Mouse (Mus musculus) small intestine, adult 2 months (tissue): ENCODE measurements around the gene Prdm16. TPM values are rescaled to one million over a fixed set of nuclear protein-coding genes. Genes with fewer than 3 reads are reported as not detected.

Source experiments
- H3K27ac ChIP-seq: fragments of 200-500 bp; 2 replicates; pipeline ENCODE4 v1.5.1; 2012; ENCODE audit warnings: low read depth, low read length, control low read depth, inconsistent platforms; ENCODE audit not compliant: insufficient read depth
- H3K27me3 ChIP-seq: fragments of 200-500 bp; 2 replicates; pipeline ENCODE4 v1.6.1; 2012; ENCODE audit warnings: mild to moderate bottlenecking, moderate library complexity, low read length, inconsistent platforms; ENCODE audit not compliant: control insufficient read depth, insufficient read depth
- H3K36me3 ChIP-seq: fragments of 200-500 bp; 2 replicates; pipeline ENCODE4 v1.6.1; 2012; ENCODE audit warnings: mild to moderate bottlenecking, low read length, control low read depth, inconsistent platforms; ENCODE audit not compliant: control insufficient read depth, insufficient read depth
- H3K4me1 ChIP-seq: fragments of 200-500 bp; 2 replicates; pipeline ENCODE4 v1.6.1; 2012; ENCODE audit warnings: low read length, inconsistent platforms, mixed read lengths; ENCODE audit not compliant: control insufficient read depth, insufficient read depth, insufficient read length
- H3K4me3 ChIP-seq: fragments of 200-500 bp; 2 replicates; pipeline ENCODE4 v1.5.1; 2012; ENCODE audit warnings: low read depth, mild to moderate bottlenecking, control low read depth, inconsistent platforms, low read length, moderate library complexity
- CTCF ChIP-seq: fragments of 200-500 bp; IDR thresholded peaks from 2 replicates; pipeline ENCODE4 v1.5.1; 2012; ENCODE audit warnings: low read depth, mild to moderate bottlenecking, control low read depth, inconsistent platforms, low read length, moderate library complexity, mixed read lengths; ENCODE audit not compliant: insufficient replicate concordance, insufficient read length; ENCODE audit errors: extremely low read depth
- POLR2A ChIP-seq: fragments of 200-500 bp; IDR thresholded peaks from 2 replicates; pipeline ENCODE4 v1.6.1; 2012; ENCODE audit warnings: low read depth, mild to moderate bottlenecking, control low read depth, inconsistent platforms, low read length, moderate library complexity
- WGBS: fragments of 180-500 bp; shearing (Covaris S2); methylation state at CpG from one replicate; pipeline ENCODE4 v1.1.7; 2018; 5-methylcytosine and 5-hydroxymethylcytosine counted together
- polyA plus RNA-seq: library from polyadenylated mRNA; depleted of rRNA; stranded (reverse); fragments of >200 nt; gene quantifications from 2 replicates; pipeline ENCODE4 v1.2.3, GENCODE M21; 2012

Prdm16 gene
- polyA plus RNA-seq, 1 experiment, result 4.9 TPM

DNA sequence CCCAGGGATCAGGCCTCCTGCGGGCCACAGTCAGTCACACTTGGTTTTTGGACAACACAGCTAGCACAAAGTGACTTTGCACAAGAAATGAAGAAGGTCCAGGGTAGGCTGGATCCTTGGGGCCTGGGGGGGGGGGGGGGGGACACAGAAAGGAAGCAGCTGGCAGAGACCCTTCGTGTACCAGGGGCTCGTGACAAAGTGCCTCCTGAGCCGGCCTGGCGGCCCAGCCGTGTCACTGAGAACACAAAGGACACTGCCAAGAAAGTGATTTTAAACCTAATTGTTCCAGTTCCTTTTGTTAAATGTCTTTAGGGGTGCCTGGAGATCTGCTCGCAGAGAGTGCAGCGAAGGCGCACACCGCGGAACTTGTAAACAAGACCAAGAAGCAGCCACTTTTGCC lies 87.2 kb downstream of the Prdm16 start:
- 82% methylated on average over 11 of the region's 11 CpGs for WGBS
- Histone ChIP-seq H3K4me3 (no peak overlapping the region), H3K27ac (no peak overlapping the region), H3K36me3 (no peaks in the 10 kb centered on the region), H3K4me1 (no peaks in the 10 kb centered on the region; the same call in 1 of the 2 replicates), H3K27me3 (no peaks in the 10 kb centered on the region)
- TF ChIP-seq CTCF (no peak), POLR2A (no peak)

DNA sequence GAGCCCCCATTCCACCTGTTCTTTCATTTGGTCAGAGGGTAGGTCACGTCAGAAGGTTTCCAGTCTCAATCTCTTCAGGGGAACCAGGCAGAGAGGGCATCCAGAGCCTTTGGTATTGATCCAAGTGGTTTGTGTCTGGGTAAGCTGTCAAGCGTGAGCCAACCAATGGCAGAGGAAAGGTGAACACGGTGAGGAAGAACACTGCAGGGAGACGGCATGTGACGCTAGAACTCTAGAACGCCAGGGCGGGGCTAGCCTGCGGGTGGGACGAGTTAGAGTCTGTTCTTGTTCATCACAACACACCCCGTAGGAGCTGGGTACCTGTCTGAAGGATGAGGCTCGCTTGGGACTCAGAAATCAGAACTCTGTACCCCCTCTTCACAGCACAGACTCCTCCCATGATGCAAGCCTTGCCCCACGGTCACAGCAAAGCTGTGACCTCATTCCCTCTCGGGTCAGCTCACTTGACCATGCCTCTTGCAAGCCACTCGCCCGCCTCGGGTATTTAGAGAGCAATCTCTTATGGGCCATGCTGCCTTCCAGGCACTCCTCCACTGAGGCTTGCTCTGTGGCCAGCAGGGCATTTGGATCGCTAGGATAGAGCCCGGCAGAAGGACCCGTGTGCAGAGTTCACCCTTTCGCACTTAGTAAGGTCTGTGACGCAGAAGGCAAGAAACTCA lies 89.4 kb downstream of the Prdm16 start:
- H3K27me3 ChIP-seq, result no peaks in the 10 kb centered on the region

GRCm38 (mm10) chr4:154545296-154545695 lies 91.4 kb downstream of the Prdm16 start:
- 89% methylated on average over 9 of the region's 9 CpGs for WGBS
- no peaks in the 10 kb centered on the region for H3K36me3 ChIP-seq
- TF ChIP-seq CTCF (no peak), POLR2A (no peak)
- H3K27me3 ChIP-seq, result no peaks in the 10 kb centered on the region
- H3K4me1 ChIP-seq, result peaks cover 3% of the 10 kb centered on the region; the same call in 1 of the 2 replicates
- no peak overlapping the region for H3K27ac ChIP-seq
- H3K4me3 ChIP-seq, result no peak overlapping the region

More for the DNA sequence above, 89.4 kb downstream of the Prdm16 start:
- Histone ChIP-seq H3K4me3 (no peak overlapping the region), H3K36me3 (no peaks in the 10 kb centered on the region), H3K27ac (no peak overlapping the region), H3K4me1 (no peaks in the 10 kb centered on the region; the same call in 1 of the 2 replicates)
- WGBS, result 75% methylated on average over 21 of the region's 21 CpGs
- TF ChIP-seq CTCF (no peak), POLR2A (no peak)

DNA sequence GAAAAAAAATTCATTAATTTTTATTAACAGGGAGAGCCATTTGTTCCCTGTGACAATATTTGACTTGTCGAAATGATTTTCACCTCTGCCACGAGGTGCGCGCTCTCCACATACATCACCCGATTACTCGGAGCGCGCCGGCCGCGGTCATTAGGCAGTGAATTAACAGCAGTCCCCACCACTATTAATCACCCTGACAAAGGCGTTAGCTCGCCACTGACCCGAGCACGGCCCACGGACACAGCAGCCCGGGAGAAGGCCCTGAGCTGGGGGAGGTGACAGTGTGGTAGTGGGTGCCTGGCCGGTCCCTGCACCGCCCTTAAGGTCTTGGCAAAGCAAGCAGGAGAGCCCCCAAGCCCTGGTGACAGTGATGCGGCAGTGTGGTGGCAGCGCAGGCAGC lies 92.8 kb downstream of the Prdm16 start:
- no peaks in the 10 kb centered on the region for H3K36me3 ChIP-seq
- no peak overlapping the region for H3K27ac ChIP-seq
- H3K4me3 ChIP-seq, result no peak overlapping the region
- no peaks in the 10 kb centered on the region for H3K27me3 ChIP-seq
- TF ChIP-seq CTCF (no peak), POLR2A (no peak)
- H3K4me1 ChIP-seq, result peaks cover 3% of the 10 kb centered on the region; the same call in 1 of the 2 replicates
- WGBS, result 54% methylated on average over 21 of the region's 21 CpGs

- Histone ChIP-seq H3K27me3 (no peaks in the 10 kb centered on the region), H3K27ac (no peak overlapping the region), H3K4me3 (no peak overlapping the region), H3K36me3 (no peaks in the 10 kb centered on the region), H3K4me1 (peaks cover 3% of the 10 kb centered on the region; the same call in 1 of the 2 replicates)
- TF ChIP-seq CTCF, result no peak
- no peak for TF ChIP-seq POLR2A
- WGBS, result 60% methylated on average over 4 of the region's 4 CpGs
Observed at GRCm38 (mm10) chr4:154543128-154543527, 93.5 kb downstream of the Prdm16 start.

DNA sequence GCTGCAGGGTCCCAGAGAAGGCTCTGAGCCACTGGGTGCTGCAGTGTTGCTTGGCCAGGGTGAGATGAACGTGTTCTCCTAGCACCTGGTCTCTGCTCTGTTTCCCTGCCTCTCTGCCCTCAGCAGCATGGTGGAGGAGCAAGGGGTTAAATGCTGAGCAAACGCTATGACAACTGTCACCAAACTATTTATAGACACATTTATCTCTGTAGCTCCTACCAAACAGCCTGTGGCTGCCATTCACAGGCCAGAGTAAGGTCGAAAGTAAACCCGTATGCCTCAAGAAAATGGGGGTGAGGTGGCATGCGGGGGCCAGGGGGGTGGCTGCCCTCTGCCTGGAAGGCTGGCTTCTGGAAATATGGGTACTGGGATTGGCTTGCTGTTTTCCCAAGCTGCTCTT lies 94.1 kb downstream of the Prdm16 start:
- WGBS, result 34% methylated on average over 5 of the region's 5 CpGs
- Histone ChIP-seq H3K4me3 (no peak overlapping the region), H3K4me1 (peaks cover 3% of the 10 kb centered on the region; the same call in 1 of the 2 replicates), H3K36me3 (no peaks in the 10 kb centered on the region), H3K27ac (no peak overlapping the region), H3K27me3 (no peaks in the 10 kb centered on the region)
- no peak for TF ChIP-seq POLR2A
- TF ChIP-seq CTCF, result no peak

- 31% methylated on average over 9 of the region's 9 CpGs for WGBS
- Histone ChIP-seq H3K4me3 (no peak overlapping the region), H3K27me3 (no peaks in the 10 kb centered on the region), H3K36me3 (no peaks in the 10 kb centered on the region), H3K27ac (no peak overlapping the region), H3K4me1 (peaks cover 3% of the 10 kb centered on the region; the same call in 1 of the 2 replicates)
- TF ChIP-seq POLR2A (no peak), CTCF (no peak)
Observed at GRCm38 (mm10) chr4:154541632-154542276, 94.9 kb downstream of the Prdm16 start.
